Mouse (Mus musculus): ENCODE measurements at regions not wholly inside any gene's neighbourhood (a gene's known extent, or its start where the extent isn't known, plus 50 kb on each side); places are given as distances from the start of the nearest gene placed in this dataset.
A peak's percentile ranks its signal among the peaks of the same experiment; 100 is the strongest.
"Not testable (repeated sequence)": the region's sequence is repeated elsewhere in the genome, so short reads cannot be mapped to it uniquely, and the experiment has no call there.

GRCm38 (mm10) chr13:50754911-50755310, 56.8 kb downstream of the Gm8765 start:
- not testable (repeated sequence) for ATAC-seq (ENCODE audit: low FRiP score, low read depth); H3K27me3 ChIP-seq (ENCODE audit: control insufficient read depth, insufficient read depth, low read length); H3K4me1 ChIP-seq (ENCODE audit: control insufficient read depth, insufficient read depth, low read length); H3K4me2 ChIP-seq (replicated peaks; ENCODE audit: low read depth, low read length, severe bottlenecking); H3K36me3 ChIP-seq (ENCODE audit: control insufficient read depth, insufficient read depth, low read length); DNase-seq (ENCODE audit: low spot score); H3K4me3 ChIP-seq (replicated peaks; ENCODE audit: low read length); H3K27ac ChIP-seq (replicated peaks; ENCODE audit: low read depth, low read length); H3K9ac ChIP-seq (ENCODE audit: low read depth, low read length, severe bottlenecking); H3K9me3 ChIP-seq (ENCODE audit: control insufficient read depth, low read length)

- not testable (repeated sequence) for H3K4me2 ChIP-seq (replicated peaks; ENCODE audit: low read depth, low read length, severe bottlenecking); H3K4me3 ChIP-seq (replicated peaks; ENCODE audit: low read length); H3K36me3 ChIP-seq (ENCODE audit: control insufficient read depth, insufficient read depth, low read length); H3K4me1 ChIP-seq (ENCODE audit: control insufficient read depth, insufficient read depth, low read length); H3K27ac ChIP-seq (replicated peaks; ENCODE audit: low read depth, low read length); H3K9me3 ChIP-seq (ENCODE audit: control insufficient read depth, low read length); DNase-seq (ENCODE audit: low spot score); ATAC-seq (ENCODE audit: low FRiP score, low read depth); H3K9ac ChIP-seq (ENCODE audit: low read depth, low read length, severe bottlenecking); H3K27me3 ChIP-seq (ENCODE audit: control insufficient read depth, insufficient read depth, low read length)
- 65% methylated on average over 1 of the region's 1 CpGs for WGBS
These were observed 58.2 kb downstream of the Gm8765 start for GRCm38 (mm10) chr13:50756334-50756733.

GRCm38 (mm10) chr13:50764618-50765017, 66.5 kb downstream of the Gm8765 start:
- no peaks in the 10 kb centered on the region for H3K36me3 ChIP-seq (ENCODE audit: control insufficient read depth, insufficient read depth, low read length)

GRCm38 (mm10) chr13:50780036-50780435, 81.9 kb downstream of the Gm8765 start:
- H3K4me1 ChIP-seq (ENCODE audit: control insufficient read depth, insufficient read depth, low read length); DNase-seq (ENCODE audit: low spot score); H3K4me2 ChIP-seq (replicated peaks; ENCODE audit: low read depth, low read length, severe bottlenecking); H3K9me3 ChIP-seq (ENCODE audit: control insufficient read depth, low read length); H3K36me3 ChIP-seq (ENCODE audit: control insufficient read depth, insufficient read depth, low read length); H3K9ac ChIP-seq (ENCODE audit: low read depth, low read length, severe bottlenecking); H3K27me3 ChIP-seq (ENCODE audit: control insufficient read depth, insufficient read depth, low read length); H3K4me3 ChIP-seq (replicated peaks; ENCODE audit: low read length); ATAC-seq (ENCODE audit: low FRiP score, low read depth); H3K27ac ChIP-seq (replicated peaks; ENCODE audit: low read depth, low read length): not testable (repeated sequence)

More at GRCm38 (mm10) chr13:50764618-50765017, 66.5 kb downstream of the Gm8765 start:
- Histone ChIP-seq H3K27me3 (ENCODE audit: control insufficient read depth, insufficient read depth, low read length) (no peaks in the 10 kb centered on the region), H3K4me2 (replicated peaks; ENCODE audit: low read depth, low read length, severe bottlenecking) (no peak overlapping the region), H3K9me3 (ENCODE audit: control insufficient read depth, low read length) (no peaks in the 10 kb centered on the region), H3K4me1 (ENCODE audit: control insufficient read depth, insufficient read depth, low read length) (no peaks in the 10 kb centered on the region), H3K27ac (replicated peaks; ENCODE audit: low read depth, low read length) (no peak overlapping the region), H3K9ac (ENCODE audit: low read depth, low read length, severe bottlenecking) (no peak overlapping the region), H3K4me3 (replicated peaks; ENCODE audit: low read length) (no peak overlapping the region)
- ATAC-seq (ENCODE audit: low FRiP score, low read depth), result no peak
- no peak for TF ChIP-seq POLR2A (IDR thresholded peaks at IDR 0.05; ENCODE audit: borderline replicate concordance, extremely low read depth, insufficient read depth, insufficient read length)
- 76% methylated on average over 2 of the region's 2 CpGs for WGBS
- DNase-seq (ENCODE audit: low spot score), result no peak

- H3K36me3 ChIP-seq (ENCODE audit: control insufficient read depth, insufficient read depth, low read length); H3K4me1 ChIP-seq (ENCODE audit: control insufficient read depth, insufficient read depth, low read length); H3K27ac ChIP-seq (replicated peaks; ENCODE audit: low read depth, low read length); H3K4me2 ChIP-seq (replicated peaks; ENCODE audit: low read depth, low read length, severe bottlenecking); H3K27me3 ChIP-seq (ENCODE audit: control insufficient read depth, insufficient read depth, low read length); H3K9me3 ChIP-seq (ENCODE audit: control insufficient read depth, low read length); H3K4me3 ChIP-seq (replicated peaks; ENCODE audit: low read length); H3K9ac ChIP-seq (ENCODE audit: low read depth, low read length, severe bottlenecking); ATAC-seq (ENCODE audit: low FRiP score, low read depth): not testable (repeated sequence)
- 18% methylated on average over 3 of the region's 5 CpGs for WGBS
- DNase-seq (ENCODE audit: low spot score), result peak; percentile 38
These were observed 131.9 kb downstream of the Gm8765 start for GRCm38 (mm10) chr13:50829879-50830550.

Measured in limb, embryonic 14.5 days (tissue).